Mouse (Mus musculus): ENCODE data around the gene Gfpt1. TPM values are rescaled to one million over a fixed set of nuclear protein-coding genes. Genes with fewer than 3 reads are reported as not detected.
A peak's percentile ranks its signal among the peaks of the same experiment; 100 is the strongest.
"Not testable (repeated sequence)": the region's sequence is repeated elsewhere in the genome, so short reads cannot be mapped to it uniquely, and the experiment has no call there.

Gene Gfpt1
- polyA plus RNA-seq, 1 experiment from 2014 or later, result 19.8 TPM

GRCm38 (mm10) chr6:87018874-87019273 lies 23.8 kb upstream of the Gfpt1 start:
- Histone ChIP-seq H3K4me1 (no peaks in the 10 kb centered on the region), H3K9ac (no peak overlapping the region), H3K4me2 (no peak overlapping the region), H3K27ac (no peak overlapping the region), H3K36me3 (peaks cover 87% of the 10 kb centered on the region), H3K9me3 (replicated peaks) (peaks cover 4% of the 10 kb centered on the region; the same call in 1 of the 2 replicates), H3K27me3 (no peaks in the 10 kb centered on the region), H3K4me3 (replicated peaks) (no peak overlapping the region)
- no peak for ATAC-seq (replicated peaks; ENCODE audit: low FRiP score)
- WGBS, result 95% methylated on average over 8 of the region's 8 CpGs

GRCm38 (mm10) chr6:87021791-87022190 lies 20.9 kb upstream of the Gfpt1 start:
- ATAC-seq (replicated peaks; ENCODE audit: low FRiP score), result no peak
- Histone ChIP-seq H3K4me2 (no peak overlapping the region), H3K4me3 (replicated peaks) (no peak overlapping the region), H3K4me1 (no peaks in the 10 kb centered on the region), H3K36me3 (peaks cover 90% of the 10 kb centered on the region), H3K27me3 (no peaks in the 10 kb centered on the region), H3K9me3 (replicated peaks) (peaks cover 4% of the 10 kb centered on the region; the same call in 1 of the 2 replicates), H3K27ac (no peak overlapping the region), H3K9ac (no peak overlapping the region)
- WGBS, result 97% methylated on average over 12 of the region's 12 CpGs

- no peak for ATAC-seq (replicated peaks; ENCODE audit: low FRiP score)
- H3K4me1 ChIP-seq, result 0 out of 2 replicates have a peak, but pooled peaks cover 3% of the 10 kb centered on the region
- H3K36me3 ChIP-seq, result peaks cover 75% of the 10 kb centered on the region
- 78% methylated on average over 7 of the region's 7 CpGs for WGBS
- H3K27me3 ChIP-seq, result no peaks in the 10 kb centered on the region
- H3K9ac ChIP-seq, result no peak overlapping the region
- no peak overlapping the region for H3K4me3 ChIP-seq (replicated peaks)
- H3K9me3 ChIP-seq (replicated peaks), result no peaks in the 10 kb centered on the region
- H3K4me2 ChIP-seq, result no peak overlapping the region
- H3K27ac ChIP-seq, result no peak overlapping the region
These were observed 15.7 kb upstream of the Gfpt1 start for GRCm38 (mm10) chr6:87026980-87027379.

- H3K9ac ChIP-seq, result no peak overlapping the region
- 0 out of 2 replicates have a peak, but pooled peaks cover 3% of the 10 kb centered on the region for H3K4me1 ChIP-seq
- H3K27me3 ChIP-seq, result no peaks in the 10 kb centered on the region
- H3K4me3 ChIP-seq (replicated peaks), result no peak overlapping the region
- no peak overlapping the region for H3K4me2 ChIP-seq
- H3K27ac ChIP-seq, result no peak overlapping the region
- peaks cover 61% of the 10 kb centered on the region for H3K36me3 ChIP-seq
- H3K9me3 ChIP-seq (replicated peaks), result no peaks in the 10 kb centered on the region
- ATAC-seq (replicated peaks; ENCODE audit: low FRiP score), result no peak
These were observed 13.8 kb upstream of the Gfpt1 start for GRCm38 (mm10) chr6:87028881-87029280.

GRCm38 (mm10) chr6:87031310-87031709 lies 11.3 kb upstream of the Gfpt1 start:
- not testable (repeated sequence) for H3K9ac ChIP-seq; H3K27me3 ChIP-seq; H3K4me1 ChIP-seq; H3K4me3 ChIP-seq (replicated peaks); H3K9me3 ChIP-seq (replicated peaks); H3K4me2 ChIP-seq
- H3K27ac ChIP-seq, result peak overlapping the region; percentile 45; the same call in 1 of the 2 replicates
- H3K36me3 ChIP-seq, result peaks cover 37% of the 10 kb centered on the region
- 0 out of 2 replicates have a peak, but pooled peaks have one; percentile 66 for ATAC-seq (replicated peaks; ENCODE audit: low FRiP score)
- WGBS, result 30% methylated on average over 7 of the region's 7 CpGs

- Histone ChIP-seq H3K27ac (no peak overlapping the region), H3K4me2 (no peak overlapping the region), H3K36me3 (peaks cover 36% of the 10 kb centered on the region), H3K9me3 (replicated peaks) (no peaks in the 10 kb centered on the region), H3K4me3 (replicated peaks) (no peak overlapping the region), H3K27me3 (no peaks in the 10 kb centered on the region), H3K9ac (no peak overlapping the region), H3K4me1 (no peaks in the 10 kb centered on the region)
- 93% methylated on average over 3 of the region's 3 CpGs for WGBS
- ATAC-seq (replicated peaks; ENCODE audit: low FRiP score), result no peak
These were observed 10.2 kb upstream of the Gfpt1 start for GRCm38 (mm10) chr6:87032401-87032800.

- no peaks in the 10 kb centered on the region for H3K27me3 ChIP-seq
- WGBS, result 83% methylated on average over 3 of the region's 3 CpGs
- no peaks in the 10 kb centered on the region for H3K4me1 ChIP-seq
- H3K9me3 ChIP-seq (replicated peaks), result no peaks in the 10 kb centered on the region
- H3K9ac ChIP-seq, result no peak overlapping the region
- no peak overlapping the region for H3K4me2 ChIP-seq
- H3K27ac ChIP-seq, result no peak overlapping the region
- no peak overlapping the region for H3K4me3 ChIP-seq (replicated peaks)
- ATAC-seq (replicated peaks; ENCODE audit: low FRiP score), result no peak
- H3K36me3 ChIP-seq, result peaks cover 16% of the 10 kb centered on the region
These were observed 8.3 kb upstream of the Gfpt1 start for GRCm38 (mm10) chr6:87034395-87034794.

- no peak overlapping the region for H3K9ac ChIP-seq
- no peaks in the 10 kb centered on the region for H3K27me3 ChIP-seq
- H3K36me3 ChIP-seq, result peaks cover 7% of the 10 kb centered on the region; the same call in 1 of the 2 replicates
- no peaks in the 10 kb centered on the region for H3K9me3 ChIP-seq (replicated peaks)
- H3K4me1 ChIP-seq, result no peaks in the 10 kb centered on the region
- no peak overlapping the region for H3K27ac ChIP-seq
- 86% methylated on average over 10 of the region's 10 CpGs for WGBS
- ATAC-seq (replicated peaks; ENCODE audit: low FRiP score), result no peak
- H3K4me2 ChIP-seq, result no peak overlapping the region
- no peak overlapping the region for H3K4me3 ChIP-seq (replicated peaks)
These were observed 4.6 kb upstream of the Gfpt1 start for GRCm38 (mm10) chr6:87037826-87038620.

GRCm38 (mm10) chr6:87039161-87039560 lies 3.5 kb upstream of the Gfpt1 start:
- peaks cover 9% of the 10 kb centered on the region for H3K4me1 ChIP-seq
- no peak overlapping the region for H3K9ac ChIP-seq
- no peak overlapping the region for H3K27ac ChIP-seq
- 87% methylated on average over 8 of the region's 8 CpGs for WGBS
- H3K9me3 ChIP-seq (replicated peaks), result no peaks in the 10 kb centered on the region
- ATAC-seq (replicated peaks; ENCODE audit: low FRiP score), result no peak
- H3K36me3 ChIP-seq, result peaks cover 7% of the 10 kb centered on the region; the same call in 1 of the 2 replicates
- H3K27me3 ChIP-seq, result no peaks in the 10 kb centered on the region
- H3K4me3 ChIP-seq (replicated peaks), result no peak overlapping the region
- H3K4me2 ChIP-seq, result no peak overlapping the region

GRCm38 (mm10) chr6:87040971-87041370 lies 1.7 kb upstream of the Gfpt1 start:
- H3K9me3 ChIP-seq (replicated peaks), result no peaks in the 10 kb centered on the region
- H3K4me2 ChIP-seq, result no peak overlapping the region
- H3K4me1 ChIP-seq, result peaks cover 15% of the 10 kb centered on the region
- H3K27me3 ChIP-seq, result no peaks in the 10 kb centered on the region
- H3K9ac ChIP-seq, result no peak overlapping the region
- 82% methylated on average over 4 of the region's 4 CpGs for WGBS
- no peak overlapping the region for H3K4me3 ChIP-seq (replicated peaks)
- no peak for ATAC-seq (replicated peaks; ENCODE audit: low FRiP score)
- peaks cover 7% of the 10 kb centered on the region; the same call in 1 of the 2 replicates for H3K36me3 ChIP-seq
- H3K27ac ChIP-seq, result no peak overlapping the region

GRCm38 (mm10) chr6:87041431-87041830 lies 1.2 kb upstream of the Gfpt1 start:
- Histone ChIP-seq H3K9ac (no peak overlapping the region), H3K4me2 (peak overlapping the region; percentile 83), H3K9me3 (replicated peaks) (no peaks in the 10 kb centered on the region), H3K27me3 (no peaks in the 10 kb centered on the region), H3K4me3 (replicated peaks) (peak overlapping the region; percentile 74), H3K4me1 (peaks cover 15% of the 10 kb centered on the region), H3K36me3 (peaks cover 7% of the 10 kb centered on the region; the same call in 1 of the 2 replicates), H3K27ac (peak overlapping the region; percentile 100; the same call in 1 of the 2 replicates)
- 87% methylated on average over 7 of the region's 7 CpGs for WGBS
- no peak for ATAC-seq (replicated peaks; ENCODE audit: low FRiP score)

GRCm38 (mm10) chr6:87042004-87042336 lies 676 bp upstream of the Gfpt1 start:
- no peak for ATAC-seq (replicated peaks; ENCODE audit: low FRiP score)
- peaks cover 15% of the 10 kb centered on the region for H3K4me1 ChIP-seq
- peaks cover 2% of the 10 kb centered on the region; the same call in 1 of the 2 replicates for H3K36me3 ChIP-seq
- peak overlapping the region; percentile 100 for H3K27ac ChIP-seq
- H3K9ac ChIP-seq, result peak overlapping the region; percentile 89
- H3K9me3 ChIP-seq (replicated peaks), result no peaks in the 10 kb centered on the region
- under 1% methylated on average over 11 of the region's 11 CpGs for WGBS
- H3K4me3 ChIP-seq (replicated peaks), result peak overlapping the region; percentile 74
- H3K4me2 ChIP-seq, result peak overlapping the region; percentile 83
- no peaks in the 10 kb centered on the region for H3K27me3 ChIP-seq
